Mouse (Mus musculus): ENCODE measurements around the gene Gata2.

Gene Gata2

DNA sequence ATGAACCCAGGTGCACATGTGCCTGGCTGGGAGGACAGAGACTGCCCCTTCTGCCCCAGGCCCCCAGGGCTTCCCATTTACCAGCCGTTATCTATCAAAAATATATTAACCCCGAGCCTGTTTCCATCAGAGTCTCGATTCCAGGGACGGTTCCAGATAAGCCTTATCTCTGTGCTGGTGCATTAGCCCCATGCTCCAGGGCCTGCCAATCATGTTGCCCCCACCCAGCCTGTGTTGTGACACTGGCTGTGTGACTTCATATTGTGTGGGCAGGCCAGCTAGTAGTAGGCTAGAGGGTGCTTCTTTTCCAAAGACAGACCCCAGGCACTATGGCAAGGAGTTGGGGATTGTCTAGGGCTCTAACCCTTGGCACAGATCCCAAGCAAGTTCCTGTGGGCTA, 61.7 kb downstream of the Gata2 start:
- in situ Hi-C loops (cut with MboI; ENCODE audit: unreplicated experiment in 2 of 2), result no loop called here
